Mouse (Mus musculus) layer of hippocampus, adult 9-11 months (tissue): ENCODE results near the gene Cenpu.

Source experiments
- DNase-seq: peaks from one replicate; pipeline ENCODE4 v3.0.0; 2022

Gene Cenpu

DNA sequence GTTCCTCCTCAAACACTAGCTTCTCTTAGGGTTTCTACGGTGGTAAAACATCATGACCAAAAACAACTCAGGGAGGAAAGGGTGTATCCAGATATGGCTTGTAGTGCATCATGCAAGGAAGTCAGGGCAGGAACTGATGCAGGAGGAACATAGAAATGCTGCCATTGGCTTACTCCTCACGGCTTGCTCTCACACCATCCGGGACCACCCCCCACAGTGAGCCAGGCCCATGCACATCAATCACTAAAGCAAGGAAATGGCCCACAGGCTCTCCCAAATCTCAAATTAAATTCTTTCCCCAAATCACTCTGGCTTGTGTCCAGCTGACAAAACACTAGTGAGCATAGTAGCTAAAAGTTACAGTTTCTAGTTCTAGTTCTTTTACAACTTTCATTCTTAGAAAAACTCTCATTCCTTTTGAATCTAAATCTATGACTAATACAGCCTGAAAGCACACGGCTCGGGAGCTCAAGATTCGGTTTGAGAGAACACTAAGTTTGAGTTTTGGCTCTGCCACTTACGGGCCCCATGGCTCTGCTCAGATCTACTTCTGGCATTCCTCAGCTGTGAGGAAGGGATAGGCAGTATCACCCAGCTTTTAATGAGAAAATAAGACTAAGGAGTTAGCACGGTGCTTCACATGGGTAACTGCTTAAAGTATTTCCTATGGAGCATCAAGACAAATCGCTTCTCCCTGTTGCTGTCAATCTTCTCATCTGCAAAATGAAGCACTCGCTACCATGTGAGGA, 49.3 kb downstream of the Cenpu start:
- DNase-seq: no peak

DNA sequence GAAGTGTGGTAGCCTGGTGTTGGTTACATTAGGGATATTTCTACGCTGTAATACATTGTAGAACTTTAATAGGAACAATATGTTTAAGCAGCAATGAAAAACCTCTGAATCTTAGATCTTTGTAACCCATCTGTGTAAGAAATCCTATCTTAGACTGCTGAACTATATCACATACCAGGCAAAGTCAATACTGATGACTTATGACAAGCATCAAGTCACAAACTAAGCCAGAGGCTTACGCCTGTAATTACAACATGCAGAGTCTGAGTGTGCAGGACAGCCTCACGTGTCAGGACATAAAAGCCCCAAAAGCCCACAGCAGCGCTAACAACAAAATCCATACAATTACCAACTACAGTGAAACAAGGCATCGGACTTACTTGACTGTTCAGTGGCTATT, 51.8 kb downstream of the Cenpu start:
- DNase-seq: no peak

DNA sequence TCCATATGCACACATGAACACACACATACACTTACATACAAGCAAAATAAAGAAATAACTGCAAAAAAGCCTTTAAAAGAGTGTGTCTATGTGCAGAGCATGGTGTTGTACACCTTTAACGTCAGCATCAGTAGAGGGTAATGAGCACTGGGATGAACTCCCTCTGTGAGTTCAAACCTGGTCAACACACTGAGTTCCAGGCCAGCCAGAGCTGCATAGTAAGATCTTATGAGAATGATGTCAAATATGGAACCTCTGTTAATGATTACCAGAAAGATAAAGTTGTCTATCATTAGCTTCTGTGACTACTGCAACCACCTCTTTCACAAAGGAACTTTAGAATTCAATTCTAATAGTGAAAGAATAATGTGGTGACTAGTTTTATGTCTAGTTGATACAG, 55.1 kb downstream of the Cenpu start:
- DNase-seq: no peak

DNA sequence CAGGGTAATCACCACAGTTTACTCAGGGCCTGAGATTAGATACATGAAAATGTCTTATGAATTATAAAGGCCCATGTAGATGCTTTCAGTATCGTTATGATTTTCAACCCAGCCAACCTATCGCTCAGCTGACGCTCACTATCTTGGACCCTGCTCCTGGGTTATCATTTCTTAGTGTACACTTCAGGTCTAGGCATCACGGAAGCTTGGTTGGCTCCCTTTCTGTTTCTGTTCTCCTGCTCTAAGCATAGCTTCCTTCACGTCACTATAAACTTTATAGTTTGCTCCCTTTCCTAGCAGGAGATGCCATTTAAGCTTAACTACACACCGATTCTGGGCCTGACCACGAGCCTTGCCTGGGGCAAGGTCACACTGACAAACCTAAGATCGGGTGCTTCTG, 59.7 kb downstream of the Cenpu start:
- no peak for DNase-seq

DNA sequence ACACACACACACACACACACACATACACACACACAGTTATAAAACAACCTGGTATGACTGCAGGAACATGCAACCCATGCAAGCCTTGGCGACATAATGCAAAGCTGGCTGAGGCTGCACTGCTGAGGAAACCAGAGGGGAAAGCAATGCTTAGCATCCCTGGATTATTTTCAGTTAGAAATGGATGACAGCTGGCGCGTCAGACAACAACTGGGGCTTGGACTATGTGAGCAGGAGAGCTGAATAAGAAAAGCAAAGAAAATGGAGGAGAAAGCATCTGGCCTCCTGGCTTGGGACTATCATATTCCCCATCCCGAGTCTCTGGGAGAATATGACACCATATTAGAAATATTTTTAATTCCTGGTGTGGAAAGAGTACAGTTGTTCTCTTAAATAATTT, 61.1 kb downstream of the Cenpu start:
- DNase-seq: no peak

DNA sequence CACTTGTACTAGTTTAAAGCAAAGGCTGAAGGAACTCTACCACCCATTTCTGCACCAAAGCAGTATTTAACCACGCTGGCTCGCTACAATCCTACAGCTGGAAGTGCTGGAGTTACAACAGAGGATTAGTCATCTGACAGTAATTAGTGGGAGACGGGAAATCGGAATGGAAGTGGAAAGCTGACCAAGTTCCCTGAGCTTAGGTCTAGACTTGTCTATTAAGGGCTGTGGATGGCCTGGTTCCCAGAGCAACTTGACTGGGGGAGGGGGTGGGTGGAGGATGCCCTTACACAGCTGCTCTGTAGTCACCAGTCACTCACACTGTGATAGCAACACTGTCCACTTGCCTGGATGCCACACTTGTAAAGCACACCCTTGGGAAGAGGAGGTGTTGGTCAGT, 61.5 kb downstream of the Cenpu start:
- no peak for DNase-seq

DNA sequence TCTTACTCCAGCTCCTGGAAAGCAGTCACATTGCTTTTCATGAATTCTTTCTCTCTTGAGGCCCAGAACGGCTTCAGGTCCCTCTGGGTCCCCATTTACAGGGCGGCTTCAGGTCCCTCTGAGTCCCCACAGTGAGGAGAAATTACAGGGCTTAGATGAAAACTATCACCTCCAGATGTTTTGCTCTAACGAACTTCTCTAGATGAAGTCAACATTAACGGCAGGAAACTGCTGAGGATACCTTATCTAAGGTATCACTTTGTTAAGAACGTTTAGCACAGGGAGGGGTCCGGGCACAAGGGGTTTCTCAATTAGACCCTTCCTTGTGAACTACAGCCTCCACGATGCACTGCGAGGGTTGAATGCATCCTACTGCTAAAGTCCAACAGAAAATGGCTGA, 64.1 kb downstream of the Cenpu start:
- DNase-seq: no peak

DNA sequence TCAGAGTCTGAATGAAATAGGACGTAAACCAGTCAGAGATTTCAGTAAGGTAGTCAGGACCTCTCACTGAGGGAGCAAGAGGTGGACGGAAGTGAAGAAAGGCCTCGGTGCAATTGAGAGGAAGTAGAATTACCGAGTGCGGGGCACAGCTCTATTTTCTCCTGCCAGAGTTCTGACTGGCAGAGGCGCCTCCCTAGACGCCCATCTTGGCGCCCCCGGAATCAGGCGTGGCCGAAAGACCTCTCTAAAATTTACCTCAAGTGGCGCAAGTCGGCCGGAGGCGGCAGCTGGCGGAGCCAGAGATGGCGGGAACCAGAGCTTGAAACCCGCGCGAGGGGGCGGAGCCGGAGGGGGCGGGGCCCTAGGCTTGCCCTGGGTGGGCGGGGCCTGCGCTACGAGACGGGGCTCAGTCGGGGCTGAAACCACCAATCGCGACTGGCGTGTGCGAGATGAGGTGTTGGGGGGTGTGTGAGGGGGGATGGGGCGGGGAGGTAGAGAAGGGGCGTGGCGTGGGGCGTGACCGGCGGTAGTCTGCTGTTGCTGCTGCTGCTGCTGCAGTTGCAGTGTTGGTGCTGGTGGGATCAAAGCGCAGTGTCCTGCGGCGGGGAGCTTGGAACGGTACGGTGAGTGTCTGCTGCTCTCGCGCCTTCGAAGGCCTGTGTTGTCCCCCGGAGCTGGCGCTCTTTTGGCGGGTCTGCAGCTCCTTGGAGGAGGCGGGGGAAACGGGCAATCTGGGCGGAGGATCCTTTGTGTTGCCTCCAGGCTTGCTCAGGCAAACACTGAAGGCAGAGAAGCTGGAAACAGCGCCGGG, 65.3 kb downstream of the Cenpu start, which contains the start of the genes Primpol and Casp3:
TSS of gene Primpol (minus strand) at position 334 of the 811 bp plus-strand sequence.
TSS of gene Casp3 (plus strand) at position 413 of the 811 bp plus-strand sequence.
- peak; percentile 93 for DNase-seq

DNA sequence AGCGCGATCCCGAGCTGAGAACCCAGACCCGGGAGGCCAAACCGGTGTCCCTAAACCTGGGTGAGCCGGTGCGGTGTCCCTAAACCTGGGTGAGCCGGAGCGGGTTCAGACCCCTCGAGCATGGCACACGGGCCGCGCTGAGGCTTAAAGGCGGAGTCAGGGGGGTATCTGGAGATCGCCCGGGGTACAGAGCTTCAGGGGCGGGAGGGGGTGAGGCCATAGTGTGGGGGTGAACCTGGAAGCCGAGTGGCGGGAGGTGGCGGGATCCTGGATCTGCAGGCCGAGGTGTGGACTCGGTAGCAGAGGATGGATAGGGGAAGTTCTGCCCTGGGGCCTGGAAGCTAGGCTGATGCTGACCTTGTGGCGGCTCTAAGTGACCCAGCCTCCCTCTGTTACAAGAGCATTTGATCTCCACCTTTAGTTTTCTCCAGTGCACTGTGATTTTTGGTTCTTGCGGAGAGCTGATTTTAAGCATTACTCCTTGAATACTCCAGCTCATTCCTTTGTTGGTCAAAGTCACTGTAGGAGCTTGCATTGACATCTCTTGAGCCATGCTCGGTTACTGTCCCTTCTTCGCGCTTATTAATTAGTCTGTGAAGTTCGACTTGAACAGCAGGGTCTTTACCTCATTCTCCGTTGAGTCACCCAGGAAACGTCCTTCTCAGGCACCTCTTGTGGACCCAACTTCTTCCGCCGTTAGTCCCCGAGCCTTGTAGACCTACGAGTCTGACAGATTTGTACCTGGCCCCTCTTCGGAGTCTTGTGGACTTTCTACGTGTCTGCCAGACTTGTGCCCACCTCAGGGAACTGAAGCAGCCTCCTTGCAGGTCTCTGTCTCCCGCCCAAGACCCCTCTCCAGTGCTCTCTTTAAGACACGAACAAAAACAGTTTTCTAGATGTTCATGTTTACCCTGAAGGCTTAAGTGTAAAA, 66.1 kb downstream of the Cenpu start:
- no peak for DNase-seq

DNA sequence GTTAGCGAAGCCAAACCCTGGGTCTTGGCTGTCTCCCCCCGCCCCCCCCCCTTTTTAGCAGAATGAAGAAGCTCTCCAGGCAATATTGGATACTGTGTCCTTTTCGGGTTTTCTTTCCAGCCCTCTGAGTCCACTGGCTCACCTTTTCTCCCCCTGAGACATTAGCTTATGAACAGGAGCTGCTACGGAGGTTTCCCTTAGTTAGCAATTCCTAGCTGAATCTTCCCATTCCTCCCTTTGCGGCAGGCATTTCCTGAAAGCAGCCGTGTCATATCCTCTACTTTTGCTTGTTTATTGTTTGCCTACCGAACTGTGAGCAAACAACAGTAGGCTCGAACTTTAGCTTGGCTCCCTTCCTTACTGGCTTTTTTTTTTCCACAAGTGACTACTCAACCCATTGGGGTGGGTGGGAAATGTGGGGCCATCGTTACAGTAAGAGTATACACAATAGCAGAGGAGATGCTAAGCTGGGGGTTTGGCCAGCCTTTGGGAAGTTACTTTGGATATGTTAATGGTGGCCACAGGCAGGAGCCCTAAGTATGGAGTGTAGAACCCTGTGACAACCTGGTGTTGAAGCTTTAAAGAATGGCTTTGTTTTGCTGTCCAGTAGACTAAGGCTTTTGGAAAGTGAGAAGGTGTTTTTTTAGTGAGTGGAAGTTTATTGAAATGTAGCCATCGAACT, 67.0 kb downstream of the Cenpu start:
- DNase-seq: no peak

DNA sequence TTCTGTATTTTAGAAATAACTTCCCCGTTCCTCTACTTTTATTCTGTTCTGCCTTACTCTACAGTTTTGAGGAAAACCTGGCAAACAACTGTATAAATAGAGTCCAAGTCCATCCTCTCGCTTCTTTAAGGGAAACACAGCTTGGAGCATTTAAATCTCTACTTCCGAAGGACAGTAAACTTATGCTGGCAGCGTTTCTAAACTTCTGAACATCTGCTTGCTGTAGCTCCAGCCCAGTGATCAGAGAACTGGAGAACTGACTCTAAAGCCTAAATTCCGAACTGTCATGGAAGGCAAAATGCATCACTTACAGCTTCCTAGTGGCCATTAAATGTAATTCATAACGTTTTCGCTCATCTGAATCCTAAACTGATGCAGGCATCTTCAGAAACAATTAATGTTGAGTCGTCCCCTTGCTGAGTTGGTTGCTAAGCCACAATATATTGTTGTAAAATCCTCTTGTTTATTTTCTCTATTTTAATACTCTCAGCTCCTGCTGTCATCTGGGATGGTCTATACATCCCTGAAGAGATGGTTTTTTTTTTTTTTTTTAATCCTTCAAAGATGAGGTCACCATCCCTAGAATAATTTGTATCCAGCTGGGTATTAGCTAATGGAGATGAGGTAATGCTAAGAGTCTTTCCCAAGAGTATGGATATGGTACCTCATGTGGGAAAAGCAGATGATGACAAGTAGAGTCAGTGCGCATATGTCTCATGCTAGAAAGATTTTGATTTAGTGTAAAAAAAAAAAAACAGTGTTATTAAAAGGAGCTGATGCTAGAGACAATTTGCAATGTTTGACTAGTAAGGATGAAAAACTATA, 70.8 kb downstream of the Cenpu start:
- DNase-seq: no peak

DNA sequence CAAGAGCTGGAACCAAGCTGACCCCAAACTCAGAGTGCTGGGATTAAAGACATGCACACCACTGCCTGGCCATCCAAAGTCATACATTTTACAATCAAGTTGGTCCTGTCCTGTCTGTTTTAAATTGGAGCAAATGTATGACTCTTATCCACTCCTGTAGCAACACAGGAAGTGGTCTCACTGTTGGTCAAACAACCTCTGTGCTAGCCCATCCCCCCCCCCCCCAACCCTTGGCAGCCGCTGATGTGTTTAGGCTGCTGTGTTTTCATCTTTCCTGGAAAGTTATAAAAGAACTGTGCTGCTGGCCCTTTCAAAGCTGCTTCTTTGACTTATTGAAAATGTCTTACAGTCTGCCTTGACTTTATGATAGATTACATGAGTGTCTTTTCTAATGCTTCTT, 73.3 kb downstream of the Cenpu start:
- no peak for DNase-seq

DNA sequence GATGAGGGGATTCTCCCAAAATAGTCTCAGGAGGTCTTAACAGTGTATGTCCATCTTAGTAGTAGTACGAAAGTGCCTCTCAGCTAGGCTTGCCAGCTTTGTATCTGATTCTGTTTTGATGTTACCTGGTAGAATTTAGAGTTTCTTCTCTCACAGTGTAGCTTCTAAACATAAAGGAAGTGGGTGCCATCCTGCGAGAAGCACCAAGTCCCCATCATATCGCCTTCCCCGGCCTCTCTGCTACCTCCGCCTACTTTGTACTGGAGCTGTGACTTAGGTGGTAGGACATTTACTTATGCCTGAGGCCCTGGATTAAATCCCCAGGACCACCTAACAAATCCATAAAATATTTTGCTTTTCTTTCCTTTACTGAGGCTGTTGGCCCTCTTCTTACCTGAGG, 74.8 kb downstream of the Cenpu start:
- DNase-seq: no peak

DNA sequence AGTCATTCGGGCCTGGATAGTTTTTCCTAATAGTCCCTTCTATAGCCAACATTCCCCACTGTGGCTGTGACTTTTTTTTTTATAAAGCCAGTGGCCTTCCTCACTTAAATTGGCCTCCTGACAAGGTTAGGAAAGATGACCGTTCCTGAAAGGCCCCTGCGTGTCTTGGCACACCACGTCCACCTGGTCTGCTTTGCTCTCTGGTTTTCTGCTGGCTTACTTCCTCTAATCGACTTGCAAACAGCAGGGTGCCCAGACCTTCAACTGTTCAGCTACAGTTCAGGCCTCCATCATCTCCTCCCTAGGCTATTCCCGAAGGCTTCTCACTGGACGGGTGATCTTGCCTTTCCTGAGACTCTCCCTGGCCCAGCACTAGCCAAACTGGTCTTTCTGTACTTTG, 76.1 kb downstream of the Cenpu start:
- DNase-seq: no peak

DNA sequence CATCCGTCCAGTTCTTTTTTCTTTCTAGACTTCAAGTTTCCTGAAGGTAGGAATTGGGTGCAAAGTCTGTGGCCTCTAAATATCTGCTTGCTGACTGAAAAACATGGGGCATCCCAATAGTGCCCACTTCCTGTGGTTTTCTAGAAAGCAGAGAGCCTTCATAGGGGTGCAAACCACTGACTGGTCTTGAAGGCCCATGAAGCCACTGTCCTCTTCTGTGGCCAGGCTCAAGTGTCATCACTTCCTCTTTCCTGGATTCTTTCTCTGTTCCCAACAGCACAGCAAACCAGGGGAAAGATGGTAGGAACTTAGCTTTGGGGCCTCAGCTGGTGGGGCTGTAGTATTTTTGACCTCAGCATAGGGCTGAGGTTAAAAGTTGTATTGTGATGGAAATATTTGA, 76.8 kb downstream of the Cenpu start:
- no peak for DNase-seq
